Mouse (Mus musculus) limb, embryonic 13.5 days (tissue): ENCODE measurements at regions not wholly inside any gene's neighbourhood (a gene's known extent, or its start where the extent isn't known, plus 50 kb on each side); places are given as distances from the start of the nearest gene placed in this dataset.

Experiments
- ATAC-seq: fragments of 200-750 bp; cut with Nextera tagmentation; 2 replicates; pipeline ENCODE4 v1.8.0; 2017; ENCODE audit warnings: low read depth, moderate number of reproducible peaks, moderate TSS enrichment; ENCODE audit not compliant: low FRiP score
- H3K27ac ChIP-seq: fragments of 300-500 bp; sonication (generic); 2 replicates; pipeline ENCODE4 v1.5.1; 2015; ENCODE audit warnings: inconsistent platforms, mild to moderate bottlenecking, moderate library complexity
- H3K27me3 ChIP-seq: fragments of 300-500 bp; sonication (generic); 2 replicates; pipeline ENCODE4 v1.6.1; 2015; ENCODE audit warnings: mild to moderate bottlenecking, inconsistent platforms
- H3K36me3 ChIP-seq: fragments of 300-500 bp; sonication (generic); 2 replicates; pipeline ENCODE4 v1.6.1; 2015; ENCODE audit warnings: inconsistent platforms, mild to moderate bottlenecking, moderate library complexity
- H3K4me1 ChIP-seq: fragments of 300-500 bp; sonication (generic); 2 replicates; pipeline ENCODE4 v1.6.1; 2015; ENCODE audit warnings: inconsistent platforms
- H3K4me2 ChIP-seq: fragments of 300-500 bp; sonication (generic); replicated peaks from 2 replicates; pipeline ENCODE4 v1.6.1; 2015; ENCODE audit warnings: inconsistent platforms, mild to moderate bottlenecking, moderate library complexity
- H3K4me3 ChIP-seq: fragments of 300-500 bp; sonication (generic); 2 replicates; pipeline ENCODE4 v1.5.1; 2015; ENCODE audit warnings: moderate library complexity, mild to moderate bottlenecking, inconsistent platforms
- H3K9ac ChIP-seq: fragments of 300-500 bp; sonication (generic); 2 replicates; pipeline ENCODE4 v1.6.1; 2015; ENCODE audit warnings: mild to moderate bottlenecking, inconsistent platforms
- H3K9me3 ChIP-seq: fragments of 300-500 bp; sonication (generic); 2 replicates; pipeline ENCODE4 v1.6.1; 2016; ENCODE audit warnings: inconsistent platforms
- WGBS: fragments of 180-500 bp; shearing (Covaris S2); methylation state at CpG from one replicate; pipeline ENCODE4 v1.1.7; 2015; 5-methylcytosine and 5-hydroxymethylcytosine counted together

DNA sequence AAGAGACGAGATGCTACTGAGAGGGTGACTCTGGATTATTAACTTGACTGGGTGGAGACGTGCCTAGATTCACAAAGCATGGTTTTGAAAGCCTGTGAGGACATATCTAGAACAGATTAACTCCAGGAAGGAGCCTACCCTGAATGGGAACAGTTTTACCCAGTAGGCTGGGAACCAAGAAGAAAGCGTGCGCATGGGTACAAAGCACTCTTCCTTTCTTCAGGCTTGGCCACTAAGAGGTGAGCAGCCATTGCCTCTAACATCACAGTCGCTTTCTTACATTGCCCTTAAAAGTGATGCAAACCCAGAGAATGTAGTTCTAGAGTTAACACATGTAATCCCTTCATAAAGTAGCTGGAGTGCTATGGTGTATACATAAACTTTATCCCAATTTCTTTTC lies 414.0 kb downstream of the Efna5 start:
- Histone ChIP-seq H3K27me3 (no peaks in the 10 kb centered on the region), H3K4me3 (no peak overlapping the region), H3K4me2 (no peak overlapping the region), H3K4me1 (no peaks in the 10 kb centered on the region), H3K9ac (no peak overlapping the region), H3K27ac (no peak overlapping the region), H3K9me3 (no peaks in the 10 kb centered on the region), H3K36me3 (no peaks in the 10 kb centered on the region)
- WGBS = 83% methylated on average over 5 of the region's 5 CpGs
- ATAC-seq = no peak

DNA sequence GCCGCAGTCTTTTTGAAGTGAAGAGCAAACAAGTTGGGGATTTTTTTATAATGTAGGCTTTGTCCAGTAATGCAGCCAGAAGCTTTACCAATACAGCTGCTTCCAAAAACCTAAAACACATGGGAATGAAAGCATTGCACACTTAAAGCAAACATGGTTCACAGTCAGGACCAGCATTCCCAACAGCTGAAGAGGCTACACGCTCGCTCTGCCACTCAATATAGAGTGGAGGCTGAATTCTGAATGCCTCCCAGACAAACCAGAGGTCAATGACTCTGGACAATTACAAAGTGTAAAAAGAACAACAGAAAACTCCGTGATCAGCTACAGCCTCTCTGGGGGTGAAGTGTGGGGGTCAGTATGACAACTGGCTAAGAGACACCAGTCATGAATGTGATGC lies 416.1 kb downstream of the Efna5 start:
- no peaks in the 10 kb centered on the region for H3K4me1 ChIP-seq
- H3K9me3 ChIP-seq = no peaks in the 10 kb centered on the region
- WGBS = 74% methylated on average over 4 of the region's 4 CpGs
- H3K9ac ChIP-seq = no peak overlapping the region
- no peak overlapping the region for H3K4me3 ChIP-seq
- no peak overlapping the region for H3K27ac ChIP-seq
- H3K27me3 ChIP-seq = no peaks in the 10 kb centered on the region
- H3K4me2 ChIP-seq = no peak overlapping the region
- no peaks in the 10 kb centered on the region for H3K36me3 ChIP-seq
- ATAC-seq = no peak

DNA sequence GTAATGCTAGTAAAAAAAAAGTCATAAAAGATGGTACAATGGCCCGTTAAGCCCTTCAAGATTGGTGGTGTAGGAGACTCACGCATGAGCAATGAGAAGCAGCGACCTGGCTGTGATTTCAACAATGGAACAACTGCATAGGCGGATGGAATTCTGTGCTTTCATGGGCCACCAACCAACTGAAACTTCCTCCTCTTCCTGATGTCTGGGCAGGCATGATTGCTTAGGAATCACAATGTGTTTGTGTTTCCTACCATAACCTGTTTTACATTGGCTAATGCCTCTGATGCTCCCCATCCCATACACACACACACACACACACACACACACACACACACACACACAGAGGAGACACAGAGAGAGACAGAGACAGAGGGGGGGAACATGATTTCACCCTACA lies 416.9 kb downstream of the Efna5 start:
- Histone ChIP-seq H3K4me2 (no peak overlapping the region), H3K27me3 (no peaks in the 10 kb centered on the region), H3K9me3 (no peaks in the 10 kb centered on the region), H3K27ac (no peak overlapping the region), H3K9ac (no peak overlapping the region), H3K4me3 (no peak overlapping the region), H3K36me3 (no peaks in the 10 kb centered on the region), H3K4me1 (no peaks in the 10 kb centered on the region)
- no peak for ATAC-seq
- WGBS = 69% methylated on average over 4 of the region's 4 CpGs

DNA sequence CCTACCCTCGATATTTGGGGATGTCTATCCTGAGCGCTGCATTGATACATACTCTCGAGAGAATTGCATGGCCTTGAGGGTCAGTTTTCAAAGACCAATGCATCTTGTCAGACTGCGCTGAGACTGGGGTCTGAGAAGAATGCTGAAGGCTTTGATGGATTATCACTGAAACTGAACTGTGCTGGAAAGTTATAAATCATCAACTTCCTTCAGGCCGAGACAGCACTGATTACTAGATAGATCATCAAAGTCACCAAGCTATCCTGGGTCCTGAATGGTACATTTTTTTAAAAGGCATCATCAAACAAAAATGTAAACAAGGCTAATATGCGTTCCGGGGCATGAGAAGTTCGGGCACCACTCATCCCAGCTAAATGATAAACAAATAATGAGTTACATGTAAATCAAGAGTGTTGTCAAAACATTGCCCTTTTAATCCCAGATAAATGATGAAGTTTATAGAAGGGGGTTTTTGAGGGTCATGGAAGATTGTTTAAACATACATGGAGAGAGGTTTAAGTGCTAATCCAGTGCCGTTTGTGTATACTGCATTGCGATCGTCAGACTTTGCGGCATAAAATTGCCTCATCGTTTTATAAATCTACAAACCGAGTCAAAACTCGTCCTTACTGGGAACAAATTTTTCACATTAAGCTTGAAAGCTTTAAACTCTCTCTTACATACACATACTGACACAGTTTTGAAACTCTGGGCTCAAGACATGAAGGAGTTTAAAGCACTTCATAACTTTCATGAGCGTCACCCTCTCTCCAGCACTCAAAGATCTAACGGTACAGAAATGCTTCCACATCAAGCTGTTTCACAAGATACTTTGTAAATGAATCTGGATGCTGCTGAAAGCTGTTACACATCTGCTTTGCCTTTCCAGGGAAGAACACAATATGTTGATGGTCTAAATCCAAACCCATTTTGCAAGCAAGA lies 419.5 kb downstream of the Efna5 start:
- Histone ChIP-seq H3K9me3 (no peaks in the 10 kb centered on the region), H3K4me3 (no peak overlapping the region), H3K4me1 (no peaks in the 10 kb centered on the region), H3K4me2 (no peak overlapping the region), H3K9ac (no peak overlapping the region), H3K36me3 (no peaks in the 10 kb centered on the region), H3K27ac (no peak overlapping the region), H3K27me3 (no peaks in the 10 kb centered on the region)
- no peak for ATAC-seq
- 36% methylated on average over 17 of the region's 17 CpGs for WGBS

DNA sequence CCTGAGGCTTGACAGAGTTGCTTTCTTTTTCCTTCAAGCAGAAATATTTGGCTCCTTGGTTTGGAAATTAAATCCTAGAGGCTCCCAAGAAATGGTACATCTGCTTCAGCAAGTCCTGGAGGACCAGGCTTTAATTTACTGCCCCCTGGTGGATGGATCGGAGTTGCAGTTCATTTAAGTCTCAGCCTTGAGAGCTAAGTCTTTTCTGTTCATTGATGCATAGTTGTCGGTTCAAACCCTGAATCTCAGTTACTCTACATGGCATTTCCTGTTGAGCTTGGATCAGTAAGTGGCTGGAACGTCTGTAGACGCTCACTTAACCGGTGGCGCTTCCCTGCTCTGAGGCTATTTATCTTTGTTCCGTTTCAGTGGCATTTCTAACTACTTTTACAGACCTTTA lies 422.2 kb downstream of the Efna5 start:
- H3K27ac ChIP-seq = no peak overlapping the region
- H3K27me3 ChIP-seq = no peaks in the 10 kb centered on the region
- no peak overlapping the region for H3K4me2 ChIP-seq
- no peaks in the 10 kb centered on the region for H3K9me3 ChIP-seq
- H3K9ac ChIP-seq = no peak overlapping the region
- no peaks in the 10 kb centered on the region for H3K4me1 ChIP-seq
- H3K4me3 ChIP-seq = no peak overlapping the region
- H3K36me3 ChIP-seq = no peaks in the 10 kb centered on the region
- 36% methylated on average over 7 of the region's 7 CpGs for WGBS
- ATAC-seq = no peak

DNA sequence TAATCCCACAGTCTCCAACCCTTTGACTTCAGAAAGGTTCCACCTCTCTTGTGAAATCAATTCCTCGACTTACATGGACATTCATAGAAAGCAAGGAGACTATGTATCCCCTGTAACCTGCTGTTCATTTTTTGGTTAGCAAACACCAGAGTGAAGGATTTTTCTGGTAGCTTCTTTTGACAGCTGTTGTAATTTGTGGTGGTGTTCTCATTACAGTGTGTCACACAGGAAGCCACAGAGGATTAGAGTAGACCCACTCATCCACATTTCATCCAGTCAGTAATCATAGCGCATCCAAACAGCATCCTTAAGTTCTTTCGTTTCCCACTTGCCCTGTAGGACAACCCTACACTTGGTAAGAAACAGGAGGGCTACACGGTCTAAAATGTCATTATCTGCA lies 443.1 kb downstream of the Efna5 start:
- ATAC-seq = no peak
- 73% methylated on average over 4 of the region's 4 CpGs for WGBS
- H3K4me3 ChIP-seq = no peak overlapping the region
- no peak overlapping the region for H3K4me2 ChIP-seq
- no peaks in the 10 kb centered on the region for H3K27me3 ChIP-seq
- no peak overlapping the region for H3K27ac ChIP-seq
- no peaks in the 10 kb centered on the region for H3K4me1 ChIP-seq
- H3K9me3 ChIP-seq = no peaks in the 10 kb centered on the region
- H3K9ac ChIP-seq = no peak overlapping the region
- no peaks in the 10 kb centered on the region for H3K36me3 ChIP-seq

DNA sequence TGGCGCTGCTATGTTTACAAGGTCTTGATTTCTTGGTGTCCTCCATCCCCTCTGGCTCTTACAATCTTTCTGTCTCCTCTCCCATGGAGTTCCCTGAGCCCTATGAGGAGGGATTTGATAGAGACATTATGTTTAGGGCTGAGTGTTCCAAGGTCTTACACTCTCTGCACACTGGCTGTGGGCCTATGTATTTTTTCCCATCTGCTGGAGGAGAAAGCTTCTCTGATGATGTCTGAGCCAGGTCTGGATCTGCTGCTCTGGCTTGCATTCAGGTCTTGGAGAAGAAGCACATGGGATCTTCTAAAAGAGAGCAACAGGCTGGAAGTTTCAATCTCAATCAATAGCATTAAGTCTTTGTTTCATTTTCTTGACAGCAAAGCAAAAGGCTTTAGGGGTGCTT lies 445.1 kb downstream of the Efna5 start:
- no peak overlapping the region for H3K4me3 ChIP-seq
- no peak overlapping the region for H3K4me2 ChIP-seq
- no peaks in the 10 kb centered on the region for H3K27me3 ChIP-seq
- no peak overlapping the region for H3K27ac ChIP-seq
- WGBS = 75% methylated on average over 1 of the region's 1 CpGs
- H3K9me3 ChIP-seq = no peaks in the 10 kb centered on the region
- H3K9ac ChIP-seq = no peak overlapping the region
- no peaks in the 10 kb centered on the region for H3K4me1 ChIP-seq
- no peaks in the 10 kb centered on the region for H3K36me3 ChIP-seq
- no peak for ATAC-seq

DNA sequence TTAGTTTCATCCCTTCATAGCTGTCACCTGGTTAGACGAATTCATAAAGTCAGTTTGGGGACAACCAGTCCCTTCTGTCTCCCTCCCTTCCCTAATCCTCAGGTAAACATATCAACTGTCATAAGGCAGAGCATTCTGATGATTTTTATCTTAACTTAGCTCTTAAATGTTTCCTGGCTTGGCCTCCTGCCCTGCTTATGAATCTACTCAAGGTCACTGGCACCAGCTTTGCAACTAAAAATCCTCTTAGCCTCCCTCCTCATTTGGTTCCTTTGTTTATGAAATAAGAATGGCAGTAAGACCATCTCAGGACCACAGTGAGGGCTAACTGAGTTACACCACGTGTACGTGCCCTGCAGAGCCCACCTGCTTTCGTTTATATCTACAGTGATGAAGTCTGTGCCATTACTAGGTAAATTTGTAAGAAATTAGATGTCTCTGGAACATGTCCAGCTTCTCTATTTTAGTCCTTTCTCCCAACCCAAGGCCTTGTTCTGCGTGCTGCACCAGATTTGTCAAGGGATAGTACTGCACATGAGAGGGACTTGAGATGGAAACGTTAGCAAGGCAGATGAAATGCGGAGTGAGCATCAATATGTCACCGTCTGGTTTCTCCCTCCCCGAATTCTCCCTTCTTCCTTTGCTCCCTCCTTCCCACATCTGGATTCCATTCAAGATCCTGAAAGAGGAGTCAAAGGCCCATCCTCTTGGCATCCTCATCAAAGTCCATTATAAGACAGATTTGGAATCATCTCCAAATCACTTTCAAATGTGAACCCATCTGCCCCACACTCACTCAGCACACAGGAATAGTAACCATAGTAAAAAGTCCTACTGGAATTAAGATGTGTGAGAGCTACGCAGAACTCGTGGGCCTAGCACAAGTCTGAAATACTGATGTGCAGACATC lies 457.4 kb downstream of the Efna5 start:
- no peaks in the 10 kb centered on the region for H3K36me3 ChIP-seq
- no peak overlapping the region for H3K27ac ChIP-seq
- ATAC-seq = no peak; the same call in 1 of the 2 replicates
- no peaks in the 10 kb centered on the region for H3K4me1 ChIP-seq
- H3K4me2 ChIP-seq = no peak overlapping the region
- H3K9me3 ChIP-seq = no peaks in the 10 kb centered on the region
- no peak overlapping the region for H3K9ac ChIP-seq
- H3K27me3 ChIP-seq = no peaks in the 10 kb centered on the region
- 53% methylated on average over 11 of the region's 11 CpGs for WGBS
- no peak overlapping the region for H3K4me3 ChIP-seq

DNA sequence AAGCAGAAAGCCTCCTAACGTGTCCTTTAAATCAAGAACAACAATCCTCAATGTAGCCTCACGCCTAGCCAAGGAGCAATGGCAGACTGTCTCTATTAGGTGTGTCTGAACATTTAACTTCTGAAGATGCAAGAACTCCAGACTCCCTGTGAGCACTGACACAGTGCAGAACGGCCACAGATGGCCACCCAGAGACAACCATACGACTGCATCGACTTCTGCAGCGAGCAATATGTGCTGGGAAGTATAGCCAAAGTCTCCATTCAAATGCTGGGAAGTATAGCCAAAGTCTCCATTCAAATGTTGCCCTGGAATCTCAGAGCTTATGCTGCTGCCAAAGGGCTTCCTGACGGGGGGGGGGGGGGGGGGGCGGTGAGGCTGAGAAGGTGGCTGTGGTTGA lies 463.5 kb downstream of the Efna5 start:
- H3K4me2 ChIP-seq = no peak overlapping the region
- no peak overlapping the region for H3K27ac ChIP-seq
- no peaks in the 10 kb centered on the region for H3K4me1 ChIP-seq
- H3K36me3 ChIP-seq = no peaks in the 10 kb centered on the region
- no peak overlapping the region for H3K9ac ChIP-seq
- no peaks in the 10 kb centered on the region for H3K27me3 ChIP-seq
- no peaks in the 10 kb centered on the region for H3K9me3 ChIP-seq
- WGBS = 68% methylated on average over 7 of the region's 8 CpGs
- H3K4me3 ChIP-seq = no peak overlapping the region
- ATAC-seq = no peak

DNA sequence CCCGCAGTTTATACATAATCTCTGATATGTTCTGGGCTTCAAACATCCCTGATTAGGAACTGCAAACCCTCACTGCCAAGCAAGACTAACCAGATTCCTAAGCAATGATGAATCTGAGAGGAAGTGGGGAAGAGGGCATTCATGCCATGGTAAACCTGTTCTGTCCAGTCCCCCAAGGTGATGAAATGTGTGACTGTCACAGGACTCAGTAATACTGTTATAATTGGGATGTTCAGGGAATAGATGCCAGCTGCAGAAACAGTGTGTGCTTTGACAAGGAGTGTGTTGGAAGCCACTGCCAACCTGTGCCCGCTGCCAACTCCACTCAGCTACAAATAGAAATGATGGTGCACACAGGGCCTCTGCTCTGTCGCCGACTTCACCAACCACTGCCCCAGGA lies 466.0 kb downstream of the Efna5 start:
- H3K9ac ChIP-seq = no peak overlapping the region
- H3K27me3 ChIP-seq = no peaks in the 10 kb centered on the region

DNA sequence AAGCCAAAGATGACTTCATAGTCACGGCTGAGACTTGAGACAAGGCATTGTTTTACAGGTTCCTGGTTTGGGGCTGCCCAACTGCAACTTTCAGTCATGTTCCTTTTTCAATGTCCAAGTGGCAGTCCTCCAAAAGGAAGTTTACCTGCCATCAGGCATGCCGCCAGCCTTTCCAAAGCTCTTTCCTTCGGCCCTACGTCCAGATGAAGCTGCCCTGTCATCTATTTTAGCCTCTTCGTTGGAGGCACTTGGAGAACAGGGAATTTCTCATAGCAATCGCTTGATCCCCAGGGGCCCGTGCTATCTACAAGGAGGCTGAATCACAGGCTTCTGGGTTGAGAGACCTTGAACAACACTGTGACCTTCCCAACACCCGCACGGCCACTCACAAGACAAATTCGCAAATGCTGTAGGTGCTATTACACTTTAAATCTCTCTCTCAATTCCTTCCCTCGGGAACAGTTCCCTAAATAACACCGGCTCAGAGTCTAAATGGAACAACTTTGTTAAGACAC lies 468.4 kb downstream of the Efna5 start:
- no peaks in the 10 kb centered on the region for H3K4me1 ChIP-seq
- no peak overlapping the region for H3K4me2 ChIP-seq
- no peaks in the 10 kb centered on the region; the same call in 1 of the 2 replicates for H3K9me3 ChIP-seq
- no peak overlapping the region for H3K27ac ChIP-seq
- H3K9ac ChIP-seq = no peak overlapping the region
- no peak for ATAC-seq
- no peak overlapping the region for H3K4me3 ChIP-seq
- H3K27me3 ChIP-seq = no peaks in the 10 kb centered on the region
- 83% methylated on average over 12 of the region's 12 CpGs for WGBS
- H3K36me3 ChIP-seq = no peaks in the 10 kb centered on the region

More for the DNA sequence above, 466.0 kb downstream of the Efna5 start:
- Histone ChIP-seq H3K4me3 (no peak overlapping the region), H3K4me1 (no peaks in the 10 kb centered on the region), H3K36me3 (no peaks in the 10 kb centered on the region), H3K9me3 (no peaks in the 10 kb centered on the region), H3K4me2 (no peak overlapping the region), H3K27ac (no peak overlapping the region)
- 95% methylated on average over 4 of the region's 4 CpGs for whole genome bisulfite sequencing
- ATAC-seq = no peak

DNA sequence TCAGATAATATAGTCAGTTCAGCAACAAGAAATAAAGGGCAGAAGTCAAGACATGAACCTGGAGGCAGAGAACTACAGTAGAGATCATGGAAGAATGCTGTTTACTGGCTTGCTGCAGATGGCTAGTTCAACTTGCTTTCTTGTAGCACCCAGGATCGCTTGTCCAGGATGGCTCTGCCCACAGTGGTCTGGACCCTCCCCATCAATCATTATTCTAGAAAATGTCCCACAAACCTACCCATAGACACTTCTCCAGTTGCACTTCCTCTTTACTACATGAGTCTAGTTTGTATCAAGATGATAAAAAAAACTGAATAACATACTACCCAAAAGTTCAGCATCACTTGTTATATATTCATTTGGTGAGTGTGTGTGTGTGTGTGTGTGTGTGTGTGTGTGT lies 477.4 kb downstream of the Efna5 start:
- Histone ChIP-seq H3K9ac (no peak overlapping the region), H3K27ac (no peak overlapping the region), H3K4me3 (no peak overlapping the region), H3K4me2 (no peak overlapping the region), H3K9me3 (no peaks in the 10 kb centered on the region), H3K36me3 (no peaks in the 10 kb centered on the region), H3K27me3 (no peaks in the 10 kb centered on the region), H3K4me1 (no peaks in the 10 kb centered on the region)
- no peak for ATAC-seq
- WGBS = 93% methylated on average over 1 of the region's 1 CpGs
